Mouse (Mus musculus): Measurements from ENCODE around the gene Gna14. TPM values are rescaled to one million over a fixed set of nuclear protein-coding genes. Genes with fewer than 3 reads are reported as not detected.

Gene Gna14
- total and polyA plus RNA-seq, 3 experiments, result not detected

DNA sequence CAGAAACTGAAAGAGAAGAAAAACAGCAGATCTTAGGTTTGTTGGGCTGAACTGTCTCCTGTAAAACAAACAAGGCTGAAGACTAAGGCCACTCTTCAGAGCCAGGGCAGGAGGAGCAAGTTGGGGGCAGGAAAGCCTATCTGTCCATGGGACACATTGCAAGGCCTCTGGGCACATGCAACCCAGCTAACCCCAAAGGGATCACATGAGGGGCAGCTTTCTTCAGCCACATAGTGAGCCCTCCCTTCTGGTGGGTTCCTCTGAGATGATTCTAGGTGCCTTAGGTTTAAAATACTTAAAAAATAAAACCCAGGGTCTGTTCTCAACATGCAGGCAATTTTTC, 158.4 kb downstream of the Gna14 start:
- Histone ChIP-seq H3K9me3 (replicated peaks; ENCODE audit: insufficient read depth, low read length) (no peaks in the 10 kb centered on the region), H3K4me3 (ENCODE audit: control insufficient read depth in 1 of 2, insufficient read depth in 1 of 2, low read depth in 2 of 2, low read length in 2 of 2) (no peak overlapping the region), H3K27ac (ENCODE audit: control insufficient read depth, low read depth, low read length) (no peak overlapping the region), H3K36me3 (ENCODE audit: control insufficient read depth in 1 of 2, insufficient read depth in 2 of 2, low read length in 2 of 2) (no peaks in the 10 kb centered on the region), H3K4me1 (ENCODE audit: control insufficient read depth in 1 of 2, insufficient read depth in 2 of 2, low read length in 2 of 2) (no peaks in the 10 kb centered on the region), H3K27me3 (ENCODE audit: control insufficient read depth in 1 of 2, insufficient read depth in 2 of 2, low read length in 2 of 2) (peaks cover 0 to 3% of the 10 kb centered on the region in 2 experiments; a peak in 3 of 4 replicates), H3K79me2 (ENCODE audit: control insufficient read depth, insufficient read depth, low read length, poor library complexity) (no peaks in the 10 kb centered on the region), H3K9ac (ENCODE audit: control insufficient read depth, low read depth, low read length, poor library complexity, severe bottlenecking) (no peak overlapping the region)
- DNase-seq (ENCODE audit: low read depth, low spot score), result no peak
- TF ChIP-seq SMC3 (IDR thresholded peaks at IDR 0.05; ENCODE audit: low read depth, low read length), result no peak
- TF ChIP-seq RAD21 (IDR thresholded peaks at IDR 0.05; ENCODE audit: low read depth, low read length), result no peak
- no peak for TF ChIP-seq E2F4 (IDR thresholded peaks at IDR 0.05; ENCODE audit: borderline replicate concordance, low read depth, low read length)
- no peak for TF ChIP-seq BHLHE40 (IDR thresholded peaks at IDR 0.05; ENCODE audit: borderline replicate concordance, low read depth, low read length)
- TF ChIP-seq MXI1 (IDR thresholded peaks at IDR 0.05; ENCODE audit: low read depth, low read length), result no peak
- TF ChIP-seq ZNF384 (IDR thresholded peaks at IDR 0.05; ENCODE audit: low read depth, low read length), result no peak
- TF ChIP-seq POLR2A (IDR thresholded peaks at IDR 0.05; ENCODE audit: control insufficient read depth in 1 of 2, insufficient read depth in 1 of 2, low read depth in 1 of 2, low read length in 2 of 2, poor library complexity in 1 of 2), result no peak
- TF ChIP-seq POLR2AphosphoS5 (IDR thresholded peaks at IDR 0.05; ENCODE audit: borderline replicate concordance, low read depth, low read length), result no peak

DNA sequence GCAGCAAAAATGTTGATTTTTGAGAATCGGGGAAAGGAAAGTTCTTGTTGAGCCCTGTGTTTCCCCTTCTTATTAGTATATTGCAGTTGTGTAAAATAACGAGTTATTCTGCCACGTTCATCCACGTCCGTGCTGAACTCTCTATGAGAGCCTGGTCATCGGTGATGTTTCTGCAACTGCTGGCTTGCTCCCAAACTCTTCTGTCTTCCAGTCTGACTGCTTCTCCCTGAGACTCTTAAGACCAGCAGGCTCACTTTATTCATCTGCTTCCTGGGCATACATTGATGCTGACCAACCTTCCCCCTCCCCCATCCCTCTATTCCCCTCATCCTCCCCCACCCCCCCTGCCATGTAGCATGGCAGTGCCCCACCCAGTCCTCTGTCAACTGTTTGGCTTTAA, 161.7 kb downstream of the Gna14 start:
- Histone ChIP-seq H3K79me2 (ENCODE audit: control insufficient read depth, insufficient read depth, low read length, poor library complexity) (no peaks in the 10 kb centered on the region), H3K36me3 (ENCODE audit: control insufficient read depth in 1 of 2, insufficient read depth in 2 of 2, low read length in 2 of 2) (no peaks in the 10 kb centered on the region), H3K27me3 (ENCODE audit: control insufficient read depth in 1 of 2, insufficient read depth in 2 of 2, low read length in 2 of 2) (peaks cover 0 to 3% of the 10 kb centered on the region in 2 experiments; a peak in 2 of 4 replicates), H3K9me3 (replicated peaks; ENCODE audit: insufficient read depth, low read length) (no peaks in the 10 kb centered on the region), H3K27ac (ENCODE audit: control insufficient read depth, low read depth, low read length) (no peak overlapping the region), H3K9ac (ENCODE audit: control insufficient read depth, low read depth, low read length, poor library complexity, severe bottlenecking) (no peak overlapping the region), H3K4me1 (ENCODE audit: control insufficient read depth in 1 of 2, insufficient read depth in 2 of 2, low read length in 2 of 2) (no peaks in the 10 kb centered on the region), H3K4me3 (ENCODE audit: control insufficient read depth in 1 of 2, insufficient read depth in 1 of 2, low read depth in 2 of 2, low read length in 2 of 2) (no peak overlapping the region)
- DNase-seq (ENCODE audit: low read depth, low spot score), result no peak
- TF ChIP-seq MYC (IDR thresholded peaks at IDR 0.05; ENCODE audit: low read depth, low read length), result no peak
- TF ChIP-seq E2F4 (IDR thresholded peaks at IDR 0.05; ENCODE audit: borderline replicate concordance, low read depth, low read length), result no peak
- no peak for TF ChIP-seq ELF1 (IDR thresholded peaks at IDR 0.05; ENCODE audit: low read depth, low read length)
- no peak for TF ChIP-seq MYB (IDR thresholded peaks at IDR 0.05; ENCODE audit: low read depth, low read length)
- TF ChIP-seq EP300 (IDR thresholded peaks at IDR 0.05; ENCODE audit: low read depth in 1 of 2, low read length in 2 of 2), result no peak
- TF ChIP-seq RAD21 (IDR thresholded peaks at IDR 0.05; ENCODE audit: low read depth, low read length), result no peak
- no peak for TF ChIP-seq MAZ (IDR thresholded peaks at IDR 0.05; ENCODE audit: low read depth, low read length)
- TF ChIP-seq POLR2AphosphoS2 (IDR thresholded peaks at IDR 0.05; ENCODE audit: low read length), result no peak
- TF ChIP-seq POLR2A (IDR thresholded peaks at IDR 0.05; ENCODE audit: control insufficient read depth in 1 of 2, insufficient read depth in 1 of 2, low read depth in 1 of 2, low read length in 2 of 2, poor library complexity in 1 of 2), result no peak
- no peak for TF ChIP-seq ETS1 (IDR thresholded peaks at IDR 0.05; ENCODE audit: low read depth, low read length)
- no peak for TF ChIP-seq UBTF (IDR thresholded peaks at IDR 0.05; ENCODE audit: borderline replicate concordance, insufficient read depth, low read depth, low read length)
- TF ChIP-seq TAL1 (IDR thresholded peaks at IDR 0.05; ENCODE audit: low read length), result no peak
- TF ChIP-seq CTCF (IDR thresholded peaks at IDR 0.05 in 2 of 3, conservative IDR thresholded peaks at IDR 0.05 in 1 of 3; ENCODE audit: control insufficient read depth in 1 of 3, insufficient read depth in 1 of 3, low read depth in 2 of 3, low read length in 3 of 3, poor library complexity in 1 of 3, severe bottlenecking in 1 of 3), result no peak
